Mouse (Mus musculus) heart, adult 2 months (tissue): Measurements from ENCODE around the gene Klf12.

Experiments used
- CTCF ChIP-seq: fragments of 200-600 bp; IDR thresholded peaks from 2 replicates; pipeline ENCODE4 v1.8.1; 2022; ENCODE audit warnings: antibody characterized with exemption, mild to moderate bottlenecking, moderate library complexity
- EP300 ChIP-seq: fragments of 200-500 bp; IDR thresholded peaks from 2 replicates; pipeline ENCODE4 v1.6.1; 2011; ENCODE audit warnings: low read depth, low read length, control low read depth; ENCODE audit not compliant: insufficient read depth
- POLR2A ChIP-seq: fragments of 200-500 bp; IDR thresholded peaks from 2 replicates; pipeline ENCODE4 v1.6.1; 2011; ENCODE audit warnings: mild to moderate bottlenecking, low read depth, low read length, control low read depth; ENCODE audit not compliant: insufficient read depth

DNA sequence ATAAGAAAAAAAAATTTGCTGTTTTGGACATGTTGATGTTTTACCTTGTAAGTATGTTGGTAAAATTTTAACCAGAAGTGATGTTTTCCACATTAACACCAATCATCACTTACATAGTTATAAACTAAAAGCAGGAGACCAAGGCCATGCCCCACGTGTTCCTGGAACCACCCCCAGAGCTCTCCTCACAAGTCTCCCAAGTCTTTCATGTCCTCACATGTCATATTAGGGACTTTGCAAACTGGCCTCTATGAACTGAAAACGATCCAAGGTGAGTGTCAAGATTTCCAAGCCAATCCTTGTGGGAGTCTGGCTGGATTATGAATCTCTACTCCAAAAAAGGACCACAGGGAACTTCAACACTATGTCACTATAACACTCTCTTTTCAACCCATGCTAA lies 231.6 kb downstream of the Klf12 start:
- no peak for TF ChIP-seq CTCF
- no peak for TF ChIP-seq POLR2A
- no peak for TF ChIP-seq EP300
